Mouse (Mus musculus): ENCODE results near the gene Meioc.

The Meioc gene

DNA sequence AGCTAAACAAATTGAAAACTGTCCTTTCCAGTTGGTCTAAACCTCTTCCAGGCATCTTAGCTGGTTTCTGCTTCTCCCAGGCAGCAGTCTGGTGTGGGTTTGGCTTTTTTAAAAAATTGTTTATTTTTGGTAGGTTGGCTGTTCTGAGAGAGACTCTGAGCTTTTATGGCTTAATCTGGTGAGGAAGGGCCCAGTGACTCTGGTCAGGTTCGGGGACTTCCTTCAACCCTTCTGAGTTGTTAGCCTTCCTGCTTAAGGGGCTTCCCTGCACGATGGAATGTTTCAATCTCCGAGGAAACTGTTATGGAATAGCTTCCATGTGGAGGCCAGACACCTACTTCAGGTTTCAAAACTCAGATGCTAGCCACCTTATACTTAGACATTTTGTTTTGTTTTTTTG, at the start of gene Meioc:
TSS of gene Meioc (plus strand) at position 301 of the 400 bp plus-strand sequence.
- no peak for DNase-seq

DNA sequence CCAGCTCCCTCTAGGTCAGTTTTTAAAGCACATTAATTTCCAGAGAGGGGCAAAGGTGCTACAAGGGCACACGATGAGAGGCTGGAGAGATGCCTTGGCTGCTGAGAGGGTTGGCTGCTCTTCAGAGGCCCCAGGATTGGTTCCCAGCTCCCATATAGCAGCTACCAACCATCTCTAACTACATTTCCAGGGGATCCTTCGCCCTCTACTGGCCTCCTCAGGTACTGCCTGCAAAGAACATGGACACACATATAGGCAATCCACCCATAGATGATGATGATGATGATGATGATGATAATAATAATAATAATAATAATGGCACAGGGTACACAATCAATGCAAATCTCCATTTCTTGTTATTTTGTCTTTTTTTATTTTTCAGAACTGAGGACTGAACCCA, 44.1 kb upstream of the Meioc start:
- DNase-seq, result no peak

DNA sequence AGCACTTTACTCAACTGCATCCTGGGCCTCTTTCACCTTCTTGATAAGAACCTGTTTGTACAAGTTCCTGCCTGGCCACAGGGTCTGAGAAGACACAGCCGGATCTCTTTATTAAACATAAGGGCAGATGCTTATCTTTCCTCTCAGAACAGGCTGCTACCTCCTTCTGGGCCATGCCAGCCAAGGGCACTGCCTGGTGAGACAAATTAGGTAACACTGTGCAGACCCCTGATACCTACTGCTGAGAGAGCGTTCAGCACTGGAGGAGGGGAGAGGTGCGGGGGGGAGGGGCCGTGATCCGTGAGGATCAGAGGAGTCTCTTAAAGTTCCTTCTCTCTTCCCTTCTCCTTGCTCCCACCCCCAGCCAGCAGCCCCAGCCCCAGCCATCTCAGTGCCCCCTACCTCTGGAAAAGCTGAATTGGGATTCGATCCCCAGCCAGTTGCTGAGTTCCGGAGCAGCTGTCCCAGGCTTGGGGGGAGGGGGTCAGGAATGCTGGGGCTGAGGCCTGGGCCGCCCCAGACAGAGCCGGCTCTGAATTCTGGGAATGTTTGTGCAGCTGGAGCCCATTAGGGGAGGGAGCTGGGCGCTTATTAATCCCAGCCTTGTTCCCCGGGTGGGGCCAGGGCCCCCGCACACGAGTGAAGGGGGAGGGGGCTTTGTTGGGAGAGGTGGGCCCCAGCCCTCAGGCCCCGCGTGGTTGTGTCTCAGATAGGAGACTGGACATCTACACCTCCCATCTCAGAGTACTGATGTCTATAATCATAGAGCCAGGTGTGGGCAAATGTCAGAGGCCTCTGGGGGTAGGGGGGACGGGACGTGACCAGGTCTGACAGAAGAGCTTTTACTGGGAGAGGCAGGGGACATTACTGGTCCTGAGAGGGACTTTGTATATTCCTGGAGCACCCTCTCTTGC, 39.4 kb upstream of the Meioc start:
- no peak for DNase-seq

DNA sequence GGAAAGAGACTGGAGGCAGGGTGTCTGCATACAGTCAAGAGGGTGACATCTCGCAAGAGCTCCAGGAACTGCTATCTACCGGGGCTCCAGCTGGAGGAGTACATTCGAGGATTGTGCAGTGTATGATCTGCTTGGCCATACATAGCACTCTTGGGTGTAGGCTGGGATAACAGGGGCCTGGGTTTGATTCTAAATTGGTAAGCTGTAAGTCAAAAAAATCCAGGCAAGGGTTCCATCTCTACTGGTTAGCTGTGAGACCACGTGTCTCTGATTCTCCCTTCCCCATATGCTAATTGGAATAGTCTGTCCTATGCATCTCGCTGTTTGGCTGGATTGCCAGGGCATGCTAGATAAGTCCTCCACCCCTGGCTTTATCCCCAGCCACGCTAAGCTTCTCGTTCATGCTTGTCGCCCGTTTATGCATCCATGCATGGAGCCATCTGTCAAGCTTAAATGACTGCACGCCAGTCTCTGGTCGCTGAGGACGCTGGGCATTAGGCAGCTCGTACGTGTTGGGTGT, 38.6 kb upstream of the Meioc start:
- DNase-seq, result peak; percentile 39 to 48

DNA sequence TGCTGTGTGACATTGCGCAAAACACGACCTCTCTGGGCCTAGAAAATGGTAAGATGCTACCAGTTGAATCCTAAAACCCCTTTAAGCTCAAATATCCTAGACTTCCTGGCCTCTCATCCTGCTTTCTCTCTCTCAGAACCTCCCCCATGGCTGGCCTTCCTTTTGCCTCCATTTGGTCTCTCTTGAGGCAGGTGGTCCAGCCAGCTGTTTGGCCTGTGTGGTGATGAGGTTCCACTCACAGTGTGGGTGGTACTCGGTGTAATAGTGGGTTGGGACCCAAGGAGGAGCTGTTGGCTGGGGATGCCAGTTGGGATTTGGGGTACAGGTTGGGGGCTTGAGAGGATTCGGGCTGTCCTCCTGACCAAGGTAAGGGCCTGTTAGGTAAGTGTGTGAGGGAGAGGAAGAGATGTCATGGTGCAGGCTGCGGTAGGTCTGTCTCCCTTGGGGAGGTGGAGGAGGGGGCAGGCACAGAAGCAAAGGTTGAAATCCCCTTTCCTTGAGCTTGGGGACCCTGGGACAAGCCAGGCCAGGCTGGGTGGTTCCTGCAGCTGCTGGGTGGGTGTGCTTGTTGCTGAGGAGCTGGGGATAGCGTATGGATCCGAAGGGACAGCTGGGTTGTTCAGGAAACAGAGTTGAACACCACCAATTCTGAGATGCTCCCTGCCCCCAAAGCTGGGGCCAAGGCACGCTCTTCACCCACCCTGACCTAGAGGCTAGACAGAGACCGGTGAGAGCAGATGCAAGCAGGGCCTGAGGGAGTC, 36.2 kb upstream of the Meioc start:
- no peak for DNase-seq

DNA sequence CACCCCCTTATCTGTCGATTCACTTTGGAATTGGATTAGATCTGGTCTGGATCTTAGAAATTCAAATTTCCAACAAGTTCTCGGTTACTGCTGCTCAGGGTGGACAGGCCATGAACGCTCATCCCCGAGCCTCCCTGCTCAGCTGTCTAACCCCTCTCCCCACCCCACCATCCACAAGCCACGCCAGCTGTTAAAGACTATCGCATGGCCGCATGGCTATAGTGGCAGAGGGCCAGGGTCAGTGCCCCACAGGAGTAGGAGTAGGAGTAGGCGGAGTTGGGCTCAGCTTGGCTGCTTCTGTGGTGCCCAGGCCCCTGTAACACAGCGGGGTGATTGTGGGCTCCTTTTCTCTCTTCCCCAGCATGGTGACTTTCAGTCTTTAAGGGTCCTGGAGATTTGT, 35.0 kb upstream of the Meioc start:
- no peak for DNase-seq

DNA sequence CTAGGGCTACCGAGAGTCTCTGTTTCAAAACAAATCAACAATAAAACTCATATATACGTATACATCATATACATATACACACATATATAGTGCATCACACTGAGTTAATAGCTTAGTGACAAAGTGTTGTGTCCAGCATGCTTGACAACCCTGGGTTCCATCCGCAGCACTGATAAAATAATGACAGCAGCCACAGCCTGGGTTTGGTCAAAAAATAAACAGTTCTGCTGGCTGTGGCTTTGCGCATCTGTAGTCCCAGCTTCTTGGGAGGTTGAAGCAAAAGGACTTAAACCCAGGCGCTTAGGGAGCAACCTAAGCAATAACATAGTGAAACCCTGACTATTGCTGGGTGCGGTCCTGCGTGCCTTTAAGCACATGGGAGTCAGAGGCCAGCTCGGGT, 34.1 kb upstream of the Meioc start:
- DNase-seq, result no peak

DNA sequence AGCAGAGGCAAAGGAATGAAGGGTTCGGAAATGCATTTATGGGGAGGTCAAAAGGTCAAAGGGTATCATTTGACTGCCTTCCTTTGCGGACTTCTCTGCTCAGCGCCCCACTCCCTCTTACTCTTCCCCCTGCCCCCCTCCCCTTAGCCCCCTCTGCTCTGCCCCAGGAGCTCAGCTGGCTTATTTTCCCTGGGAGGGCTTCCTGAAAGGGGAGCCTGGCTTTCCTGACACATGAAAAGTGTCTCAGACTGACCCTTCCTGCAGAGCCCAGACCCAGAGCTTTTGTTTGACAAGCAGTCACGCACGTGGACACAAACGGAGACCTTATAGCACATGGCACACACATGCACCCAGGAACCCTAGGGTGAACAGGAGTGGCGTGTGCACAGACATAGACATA, 32.8 kb upstream of the Meioc start:
- DNase-seq, result no peak

DNA sequence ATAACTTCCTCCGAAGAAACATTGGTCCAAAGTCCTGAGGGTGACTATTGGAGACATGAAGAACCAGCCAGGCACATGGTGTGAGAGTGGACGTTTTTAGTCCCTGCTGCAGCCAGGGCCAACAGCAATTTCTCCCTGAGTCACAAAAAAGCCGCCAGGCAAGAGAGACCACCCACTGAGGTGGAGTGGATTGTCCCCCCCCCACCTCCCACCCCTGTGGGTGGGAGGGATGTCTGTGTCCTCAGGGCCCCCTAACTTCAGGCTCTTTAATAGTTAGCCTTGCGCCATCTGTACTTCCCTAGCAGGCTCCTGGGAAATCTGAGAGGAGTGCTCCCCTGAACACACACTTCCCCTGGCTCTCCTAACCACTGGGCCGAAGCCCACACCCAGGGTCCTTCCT, 32.3 kb upstream of the Meioc start:
- DNase-seq, result no peak

DNA sequence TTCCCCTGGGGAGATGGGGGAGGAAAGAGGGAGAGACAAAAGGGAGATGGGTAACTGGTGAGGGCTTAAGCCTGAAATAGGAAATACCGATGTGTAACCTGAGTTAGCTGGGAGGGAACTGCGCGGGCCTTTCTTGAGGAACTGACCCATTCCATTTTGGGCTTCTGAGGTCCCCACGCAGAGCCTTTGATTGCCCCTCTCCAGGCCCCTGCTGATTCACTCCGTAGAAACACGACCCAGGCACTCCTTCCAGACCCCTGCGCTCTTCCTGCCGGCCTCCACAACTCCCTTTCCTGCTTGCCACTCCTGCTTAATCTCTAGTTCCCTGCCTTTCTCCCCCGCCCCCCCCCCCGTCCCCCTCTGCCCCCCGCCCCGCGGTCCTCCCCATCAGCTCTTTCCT, 30.8 kb upstream of the Meioc start:
- DNase-seq, result no peak

DNA sequence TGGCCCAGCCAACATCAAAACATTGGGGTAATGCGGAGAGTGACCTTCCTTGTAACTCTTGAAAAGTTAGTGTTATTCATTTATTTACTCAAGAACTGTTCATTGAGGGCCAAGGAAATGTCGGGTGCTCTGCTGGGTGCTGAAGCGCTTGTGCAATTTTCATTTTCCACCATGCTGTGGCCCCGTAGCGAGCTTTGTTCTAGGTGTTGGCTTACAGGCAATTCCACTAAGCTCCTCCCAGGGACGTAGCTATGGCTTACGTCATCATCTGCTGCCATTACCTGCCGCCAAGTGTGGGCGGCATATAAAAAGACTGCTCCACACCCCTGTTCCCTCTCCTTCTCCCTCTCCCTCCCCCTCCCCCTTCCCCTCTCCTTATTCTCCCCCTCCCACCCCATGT, 30.1 kb upstream of the Meioc start:
- peak in 1 of 2 experiments; percentile 13 for DNase-seq

DNA sequence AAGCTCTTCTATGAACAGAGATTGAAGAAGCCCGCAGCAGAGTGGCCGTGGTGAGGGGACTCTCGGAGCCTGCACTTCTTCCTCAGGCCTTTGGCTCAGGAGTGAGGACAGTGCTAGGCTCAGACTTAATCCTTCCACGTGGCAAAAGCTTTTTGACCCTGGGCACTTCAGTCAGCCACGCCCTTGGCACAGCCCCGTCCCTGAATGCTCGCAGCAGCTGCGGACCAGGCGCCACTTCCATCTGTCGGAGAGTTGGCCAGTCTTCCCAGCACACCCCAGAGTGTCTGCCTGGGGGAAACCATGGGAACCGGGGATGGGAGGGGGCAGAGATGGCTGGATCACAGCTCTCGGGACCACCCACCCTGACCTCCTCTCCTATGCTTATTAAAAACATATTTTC, 26.6 kb upstream of the Meioc start:
- DNase-seq, result no peak

DNA sequence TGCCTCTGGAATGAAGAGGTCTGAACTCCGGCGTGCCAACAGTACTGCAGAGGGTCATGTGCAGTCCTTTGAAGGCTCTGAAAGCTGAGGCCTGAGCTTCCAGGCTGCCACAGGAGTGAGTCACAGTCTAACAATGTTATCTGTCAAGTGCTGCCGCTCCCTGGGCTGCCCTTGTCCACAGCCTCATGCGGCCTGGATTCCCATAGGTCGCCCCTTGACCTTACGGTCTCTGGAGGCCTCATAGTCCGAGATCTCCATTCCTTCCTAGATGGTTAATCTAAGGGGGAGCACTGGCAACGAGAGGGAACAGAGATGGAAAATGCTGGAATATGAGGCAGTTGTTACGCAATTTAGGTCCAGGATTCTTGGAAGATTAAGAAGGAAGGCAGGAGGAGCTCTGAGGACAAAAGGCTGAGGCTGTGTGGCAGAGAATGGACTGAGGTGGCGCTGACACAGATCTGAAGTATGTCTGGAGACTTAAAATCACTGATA, 19.6 kb upstream of the Meioc start:
- DNase-seq, result no peak

DNA sequence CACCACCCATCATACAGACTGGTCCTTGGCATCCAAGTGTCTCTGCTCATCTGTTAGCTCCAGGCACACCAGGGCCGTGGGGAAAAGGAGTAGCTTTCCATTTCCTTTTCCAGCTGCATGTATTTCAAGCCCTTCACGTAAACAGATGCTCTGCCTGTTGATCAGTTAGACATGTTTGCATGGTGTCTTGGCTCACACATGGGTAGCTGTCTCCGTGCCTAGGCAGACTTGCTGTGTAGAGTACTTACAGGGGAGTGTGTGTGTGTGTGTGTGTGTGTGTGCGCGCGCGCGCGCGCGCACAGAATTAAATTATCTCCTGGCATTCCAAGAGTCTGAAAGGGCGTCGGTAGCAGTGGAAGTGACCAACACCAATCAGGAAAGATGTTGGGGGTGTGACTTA, 17.3 kb upstream of the Meioc start:
- no peak for DNase-seq

DNA sequence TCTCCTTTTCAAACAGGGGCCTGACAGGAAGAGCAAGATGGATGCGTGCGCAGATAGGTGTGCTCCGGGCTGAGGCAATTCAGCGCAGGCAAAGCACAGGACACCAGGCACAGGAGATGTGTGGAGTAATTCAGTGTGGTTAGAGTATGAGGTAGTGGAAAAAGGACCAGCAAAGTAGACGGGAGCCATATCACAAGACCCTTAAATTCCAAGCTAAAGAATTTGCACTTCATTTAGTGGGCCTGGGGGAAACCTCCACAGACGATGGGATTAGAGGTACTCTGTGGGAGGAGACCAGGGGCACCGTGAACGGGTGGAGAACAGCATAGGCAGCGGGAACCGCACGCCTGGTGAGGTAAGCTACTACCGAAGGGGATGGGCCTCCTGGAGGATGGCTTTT, 15.6 kb upstream of the Meioc start:
- DNase-seq, result no peak

DNA sequence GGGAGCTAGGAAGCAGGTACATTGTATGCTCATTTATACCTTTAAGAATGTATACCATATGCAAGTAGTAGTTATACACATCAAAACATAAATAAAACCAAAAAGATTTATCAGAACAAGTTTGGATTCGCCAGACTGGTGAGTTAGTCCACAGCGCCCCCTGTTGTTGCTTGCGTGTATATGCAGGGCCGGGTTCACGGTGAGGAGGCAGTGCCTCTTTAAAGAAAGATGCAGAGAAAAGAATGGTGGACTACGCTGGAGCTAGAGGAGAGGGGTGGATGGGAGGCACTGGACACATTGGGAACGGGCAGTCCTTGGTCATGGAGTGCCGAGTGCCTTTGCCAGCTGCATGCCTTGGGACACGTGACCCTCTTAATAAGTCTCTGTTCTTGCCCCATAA, 12.1 kb upstream of the Meioc start:
- DNase-seq, result peak; percentile 72 to 84

DNA sequence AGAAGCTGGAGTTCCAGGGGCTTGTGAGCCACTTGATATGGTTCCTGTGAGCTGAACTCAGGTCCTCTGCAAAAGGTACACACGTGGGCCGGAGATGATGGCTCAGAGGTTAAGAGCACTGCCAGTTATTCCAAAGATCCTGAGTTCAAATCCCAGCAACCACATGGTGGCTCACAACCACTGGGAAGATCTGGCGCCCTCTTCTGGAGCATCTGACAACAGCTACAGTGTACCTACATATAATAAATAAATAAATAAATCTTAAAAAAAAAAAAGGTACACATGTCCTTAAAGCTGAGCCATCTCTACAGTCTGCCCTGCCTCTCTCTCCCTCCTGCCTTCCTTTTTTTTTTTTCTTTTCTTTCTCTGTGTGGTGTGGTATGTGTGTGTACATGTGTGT, 10.7 kb upstream of the Meioc start:
- DNase-seq, result peak in 1 of 2 experiments; percentile 29

DNA sequence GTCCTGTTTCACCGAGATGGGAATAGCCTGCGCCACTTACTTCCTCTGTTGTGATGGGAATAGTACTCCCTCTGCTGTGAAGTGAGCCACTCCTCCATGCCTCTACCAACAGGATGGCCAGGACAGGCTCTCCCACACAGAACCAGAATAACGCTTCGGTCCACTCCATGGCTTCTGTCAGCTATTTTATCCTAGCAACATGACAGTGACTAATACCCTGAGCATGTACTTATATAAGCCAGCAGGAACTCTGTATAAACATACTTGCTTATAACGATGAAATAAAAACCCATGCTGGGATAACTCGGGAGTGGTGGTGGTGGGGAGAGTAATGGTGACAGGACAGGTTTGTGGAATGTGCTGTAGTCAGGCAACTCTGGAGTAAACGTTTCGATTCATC, 7.6 kb upstream of the Meioc start:
- DNase-seq, result no peak

DNA sequence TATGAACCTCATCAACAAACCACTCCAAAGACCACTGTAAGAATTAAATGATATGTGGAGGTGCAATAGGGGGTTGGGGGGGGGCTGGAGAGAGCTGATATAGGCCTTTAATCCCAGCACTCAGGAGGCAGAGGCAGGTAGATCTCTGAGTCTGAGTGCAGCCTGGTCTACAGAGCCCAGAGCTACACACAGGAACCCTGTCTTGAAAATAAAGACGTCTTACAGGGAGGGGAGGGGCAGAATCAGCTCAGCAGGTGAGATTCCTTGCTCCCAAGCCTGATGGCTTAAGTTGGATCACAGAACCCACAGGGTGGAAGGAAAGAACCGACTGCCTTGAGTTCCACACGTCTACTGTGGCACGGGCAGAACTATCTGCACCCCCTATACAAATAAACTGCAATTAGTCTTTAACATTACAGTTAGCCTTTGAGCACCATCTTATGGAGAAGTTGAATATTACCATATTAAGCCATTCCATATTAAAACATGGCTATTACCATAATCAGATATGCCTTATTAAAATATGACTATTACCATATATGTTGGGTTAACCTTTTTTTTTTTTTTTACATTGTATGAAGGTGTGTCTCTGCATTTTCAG, 7.1 kb upstream of the Meioc start:
- DNase-seq, result no peak

DNA sequence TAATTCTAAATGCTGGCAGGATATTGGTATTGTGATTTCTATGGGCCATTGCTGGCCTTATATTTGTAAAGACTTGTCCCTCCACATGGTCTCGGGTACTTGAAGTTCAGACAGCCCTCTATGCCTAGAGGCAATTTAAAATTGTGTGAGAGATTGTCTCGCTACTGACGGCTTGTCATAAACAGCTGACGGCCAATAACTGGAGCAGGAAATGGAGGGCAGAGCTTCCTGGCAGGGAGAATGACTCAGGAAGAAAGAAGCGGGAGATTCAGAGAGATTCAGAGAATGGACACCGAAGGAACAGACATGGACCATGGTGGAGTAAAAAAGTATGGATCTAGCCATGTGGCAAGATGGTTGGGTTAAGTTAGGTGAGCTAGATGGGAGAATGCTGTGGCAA, 6.6 kb upstream of the Meioc start:
- no peak for DNase-seq

DNA sequence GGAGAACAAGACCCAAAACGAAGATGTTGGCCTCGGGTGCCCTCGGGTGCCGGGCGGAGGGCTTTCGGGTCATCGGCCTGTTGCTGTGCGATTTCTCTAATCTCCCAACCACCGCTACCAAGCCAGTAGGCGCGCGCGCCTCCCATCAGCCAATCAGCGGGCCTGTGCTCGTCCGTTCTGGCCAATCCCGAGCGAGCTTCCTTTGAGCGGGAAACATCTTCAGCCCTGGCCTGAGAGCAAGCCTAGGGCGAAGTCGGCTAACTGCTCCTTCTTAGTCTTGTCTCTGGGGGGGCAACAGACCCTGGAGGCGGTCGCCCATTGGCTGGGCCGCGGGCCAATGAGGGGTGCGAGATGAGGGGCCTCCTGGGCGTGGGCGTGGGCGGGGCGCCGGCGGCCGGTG, 1.6 kb downstream of the Meioc start:
- DNase-seq, result no peak

DNA sequence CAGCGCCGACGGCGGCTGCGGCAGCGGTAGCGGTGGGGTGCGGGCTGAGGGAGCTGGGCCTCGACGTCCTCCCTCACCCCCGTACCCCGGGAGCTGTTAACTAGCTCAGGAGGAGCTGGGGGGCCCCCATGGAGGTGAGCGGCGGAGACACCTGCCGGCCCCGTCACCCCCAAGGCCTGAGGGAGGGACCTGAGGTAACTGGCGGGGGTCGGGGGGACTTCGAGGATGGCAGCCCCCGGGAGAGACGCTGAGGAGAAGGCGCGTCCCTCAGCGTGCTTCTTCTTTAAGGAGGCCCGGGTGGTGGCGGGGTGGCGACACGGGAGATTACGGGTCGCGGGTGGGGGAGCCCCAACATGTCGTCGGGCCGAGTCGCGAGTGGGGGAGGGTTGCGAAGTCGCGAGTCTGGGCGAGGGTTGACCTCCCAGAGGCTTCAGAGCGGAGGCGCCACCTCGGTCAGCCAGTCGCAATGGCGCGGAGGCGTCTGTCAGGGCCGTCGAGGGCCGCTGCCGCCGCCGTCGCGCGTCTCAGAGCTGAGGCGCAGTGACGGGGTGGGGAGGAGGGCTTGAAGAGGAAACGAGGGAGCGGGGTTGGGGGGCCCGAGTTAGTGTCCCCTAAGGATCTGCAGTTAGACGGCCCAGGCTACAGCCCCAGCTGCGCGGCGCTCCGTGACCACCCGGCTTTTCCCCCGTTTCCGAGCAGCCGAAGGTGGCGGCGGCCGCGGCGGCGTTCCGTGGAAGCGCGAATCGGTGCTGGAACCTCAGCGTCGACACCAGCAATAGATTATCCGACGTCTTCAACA, 2.3 kb downstream of the Meioc start:
- DNase-seq, result no peak

DNA sequence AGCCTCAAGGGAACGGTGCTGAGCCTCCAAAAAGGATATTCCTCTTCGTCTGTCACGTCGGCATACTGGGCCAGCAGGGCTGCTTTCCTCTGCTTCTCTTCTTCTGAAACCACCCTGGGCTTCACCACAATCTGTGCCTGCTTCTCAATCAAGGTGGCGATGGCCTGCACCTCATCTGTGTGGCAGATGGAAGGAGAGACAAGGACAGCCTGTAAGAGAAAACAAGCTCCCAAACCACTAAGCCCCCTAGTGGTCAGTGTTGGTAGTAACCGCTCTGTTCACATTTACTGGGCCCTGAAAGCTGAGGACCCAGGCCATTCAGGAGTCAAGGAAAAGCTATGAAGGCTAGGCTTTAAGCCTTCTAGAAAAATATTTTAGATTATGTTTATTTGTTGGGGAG, 26.6 kb downstream of the Meioc start:
- DNase-seq, result peak; percentile 75 to 87
